Mouse (Mus musculus) heart, embryonic 14.5 days (tissue): Measurements from ENCODE around the gene Abcd2. TPM values are rescaled to one million over a fixed set of nuclear protein-coding genes. Genes with fewer than 3 reads are reported as not detected.

Source experiments
- ATAC-seq: fragments of 200-750 bp; cut with Nextera tagmentation; 2 replicates; pipeline ENCODE4 v1.8.0; 2017; ENCODE audit warnings: low read depth, moderate TSS enrichment; ENCODE audit not compliant: insufficient number of reproducible peaks, insufficient read depth, low FRiP score
- H3K27ac ChIP-seq, 2 experiments: fragments of 200-500 bp in 1 of 2; fragments of 300-500 bp in 1 of 2; sonication (generic) in 1 of 2; replicated peaks in 1 of 2; 2 replicates each; pipeline ENCODE4 v1.5.1; 2012 to 2014; ENCODE audit warnings: low read depth in 2 of 2, low read length in 2 of 2, control low read depth in 1 of 2, mild to moderate bottlenecking in 1 of 2, mixed read lengths in 1 of 2; ENCODE audit not compliant: control insufficient read depth in 1 of 2, insufficient read depth in 1 of 2
- H3K27me3 ChIP-seq: fragments of 300-500 bp; sonication (generic); 2 replicates; pipeline ENCODE4 v1.6.1; 2014; ENCODE audit warnings: mild to moderate bottlenecking, low read length, control low read depth; ENCODE audit not compliant: control insufficient read depth, insufficient read depth
- H3K36me3 ChIP-seq: fragments of 300-500 bp; sonication (generic); 2 replicates; pipeline ENCODE4 v1.6.1; 2014; ENCODE audit warnings: mild to moderate bottlenecking, control low read depth, low read length, mixed read lengths; ENCODE audit not compliant: control insufficient read depth, insufficient read depth
- H3K4me1 ChIP-seq, 2 experiments: fragments of 200-500 bp in 1 of 2; fragments of 300-500 bp in 1 of 2; sonication (generic) in 1 of 2; 2 replicates each; pipeline ENCODE4 v1.6.1; 2012 to 2014; ENCODE audit warnings: low read length in 2 of 2, control low read depth in 1 of 2, mixed read lengths in 1 of 2; ENCODE audit not compliant: control insufficient read depth in 2 of 2, insufficient read depth in 2 of 2
- H3K4me2 ChIP-seq: fragments of 300-500 bp; sonication (generic); 2 replicates; pipeline ENCODE4 v1.6.1; 2014; ENCODE audit warnings: mild to moderate bottlenecking, low read length
- H3K4me3 ChIP-seq, 2 experiments: fragments of 200-500 bp in 1 of 2; fragments of 300-500 bp in 1 of 2; sonication (generic) in 1 of 2; 2 replicates each; pipeline ENCODE4 v1.5.1; 2012 to 2014; ENCODE audit warnings: low read length in 2 of 2, mild to moderate bottlenecking in 2 of 2, control low read depth in 1 of 2, low read depth in 1 of 2, moderate library complexity in 1 of 2; ENCODE audit not compliant: control insufficient read depth in 1 of 2, insufficient read depth in 1 of 2
- H3K9ac ChIP-seq: fragments of 300-500 bp; sonication (generic); 2 replicates; pipeline ENCODE4 v1.6.1; 2014; ENCODE audit warnings: mild to moderate bottlenecking, low read length
- H3K9me3 ChIP-seq: fragments of 300-500 bp; sonication (generic); 2 replicates; pipeline ENCODE4 v1.6.1; 2016; ENCODE audit warnings: low read length, control low read depth; ENCODE audit not compliant: control insufficient read depth
- WGBS: fragments of 180-500 bp; shearing (Covaris S2); extraction: QIAGEN DNeasy Blood & Tissue Kit; methylation state at CpG from one replicate; pipeline ENCODE4 v1.1.7; 2014; 5-methylcytosine and 5-hydroxymethylcytosine counted together
- polyA plus RNA-seq: library from polyadenylated mRNA; unstranded; fragments of >200 nt; fragmentation: Nextera tagmentation; extraction: Ambion mirVana; gene quantifications from 2 replicates; pipeline ENCODE4 v1.2.1, GENCODE M21; 2014

The Abcd2 gene
- polyA plus RNA-seq, 1 experiment from 2014 or later, result 0.92 TPM

DNA sequence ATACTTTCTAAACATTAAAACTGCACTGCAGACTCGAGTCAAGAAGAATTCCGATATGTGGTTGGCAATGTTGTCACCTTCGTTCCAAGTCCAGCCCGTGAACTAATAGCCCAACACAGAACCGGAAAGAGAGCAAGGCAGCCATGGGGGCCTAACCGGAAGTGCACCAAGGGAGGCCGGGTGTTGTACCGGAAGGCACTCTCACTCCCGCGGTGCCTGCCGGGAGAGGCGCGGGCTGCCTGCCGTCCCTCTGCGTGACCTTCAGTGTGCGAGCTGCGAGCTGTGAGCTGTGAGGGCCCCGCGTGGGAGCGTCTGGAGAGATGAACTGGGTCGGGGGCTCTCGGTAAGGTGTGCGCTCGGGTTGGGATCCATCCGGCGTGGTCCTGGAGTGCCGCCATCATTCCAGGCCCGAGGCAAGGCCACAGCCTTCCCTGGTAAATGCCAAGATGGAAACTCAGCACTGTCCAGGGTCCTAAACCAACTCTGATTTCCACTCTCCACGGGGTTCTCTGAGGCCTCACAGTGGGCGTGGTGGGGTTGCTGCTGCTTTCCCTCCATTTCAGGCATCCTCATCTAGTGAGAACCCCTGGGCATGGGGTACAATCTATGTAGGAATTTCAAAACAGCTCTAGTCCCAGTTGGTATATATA, 7.8 kb upstream of the Abcd2 start, which contains the start of gene CN725425:
Gene CN725425, plus strand, starts transcription at position 239 of the 650 bp plus-strand sequence.
- H3K9ac ChIP-seq, result no peak within 1 kb of the TSS
- no peaks in the 10 kb centered on the region for H3K36me3 ChIP-seq
- H3K4me1 ChIP-seq, result no peaks in the 10 kb centered on the region
- no peak within 1 kb of the TSS for H3K27ac ChIP-seq
- H3K27me3 ChIP-seq, result no peaks in the 10 kb centered on the region
- 89% methylated on average over 30 of the region's 30 CpGs for WGBS
- H3K4me2 ChIP-seq, result no peak within 1 kb of the TSS
- ATAC-seq, result no peak
- H3K9me3 ChIP-seq, result no peaks in the 10 kb centered on the region
- H3K4me3 ChIP-seq, result no peak within 1 kb of the TSS

DNA sequence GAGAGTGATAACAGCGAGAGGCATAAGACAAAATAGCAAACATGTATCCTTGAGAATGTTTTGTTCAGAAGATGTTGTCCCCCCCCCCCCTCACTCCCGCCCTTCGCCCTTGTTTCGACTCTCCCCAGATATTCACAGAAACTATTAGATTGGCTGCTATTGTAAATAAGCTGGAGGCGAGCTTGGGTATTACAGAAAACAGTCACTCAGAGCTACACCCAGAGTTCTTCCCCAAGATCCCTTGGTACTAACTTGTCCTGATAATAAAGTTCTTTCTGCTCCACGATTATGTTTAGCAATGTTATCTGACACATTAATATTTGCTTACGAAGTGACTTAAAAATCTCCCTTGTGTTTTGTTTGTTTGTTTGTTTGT, 612 bp upstream of the Abcd2 start:
- ATAC-seq, result no peak
- no peaks in the 10 kb centered on the region for H3K36me3 ChIP-seq
- peak overlapping the region; percentile 42 to 75 for H3K27ac ChIP-seq
- H3K9ac ChIP-seq, result peak overlapping the region; percentile 72
- no peaks in the 10 kb centered on the region for H3K27me3 ChIP-seq
- WGBS, result 11% methylated on average over 7 of the region's 7 CpGs
- H3K4me2 ChIP-seq, result peak overlapping the region; percentile 77
- H3K4me1 ChIP-seq, result no peaks in the 10 kb centered on the region
- peak overlapping the region; percentile 44 to 57 for H3K4me3 ChIP-seq
- H3K9me3 ChIP-seq, result no peaks in the 10 kb centered on the region

- Histone ChIP-seq H3K9ac (no peak overlapping the region; the same call in 1 of the 2 replicates), H3K4me2 (peak overlapping the region; percentile 77), H3K4me3 (peak overlapping the region in 1 of 2 experiments; percentile 44; a peak in 3 of 4 replicates), H3K4me1 (no peaks in the 10 kb centered on the region), H3K36me3 (no peaks in the 10 kb centered on the region), H3K27ac (no peak overlapping the region), H3K27me3 (no peaks in the 10 kb centered on the region), H3K9me3 (no peaks in the 10 kb centered on the region)
- WGBS, result 58% methylated on average over 17 of the region's 17 CpGs
- no peak for ATAC-seq
Observed at GRCm38 (mm10) chr15:91190519-91191207, 936 bp downstream of the Abcd2 start.

GRCm38 (mm10) chr15:91190026-91190425, 1.6 kb downstream of the Abcd2 start:
- Histone ChIP-seq H3K27ac (no peak overlapping the region), H3K4me2 (peak overlapping the region; percentile 77), H3K27me3 (no peaks in the 10 kb centered on the region), H3K4me1 (no peaks in the 10 kb centered on the region), H3K9ac (no peak overlapping the region), H3K4me3 (no peak overlapping the region), H3K36me3 (no peaks in the 10 kb centered on the region), H3K9me3 (no peaks in the 10 kb centered on the region)
- WGBS, result 59% methylated on average over 4 of the region's 4 CpGs
- no peak for ATAC-seq

DNA sequence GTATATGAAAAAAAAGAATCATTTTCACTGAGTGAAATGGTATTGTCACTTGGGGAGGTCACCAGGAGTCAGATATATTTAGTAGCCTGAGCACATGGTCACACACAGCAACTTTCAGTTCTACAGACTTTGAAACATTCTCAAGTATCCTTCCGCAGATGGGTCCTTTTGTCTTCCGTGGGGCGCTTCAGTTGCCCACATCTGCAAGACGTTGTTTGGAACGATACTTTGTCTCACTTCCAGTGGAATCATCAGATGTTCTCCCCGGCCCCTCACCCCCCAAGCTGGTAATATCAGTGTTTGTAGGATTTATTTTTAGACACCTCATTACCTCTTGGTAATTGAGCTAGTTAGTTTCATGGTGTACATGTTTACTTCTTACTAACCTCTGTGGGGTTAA, 5.2 kb downstream of the Abcd2 start:
- no peak for ATAC-seq
- no peak overlapping the region; the same call in 1 of the 2 replicates for H3K4me2 ChIP-seq
- no peaks in the 10 kb centered on the region for H3K27me3 ChIP-seq
- no peak overlapping the region for H3K27ac ChIP-seq
- H3K4me1 ChIP-seq, result no peaks in the 10 kb centered on the region
- no peak overlapping the region for H3K4me3 ChIP-seq
- WGBS, result 60% methylated on average over 6 of the region's 6 CpGs
- H3K9ac ChIP-seq, result no peak overlapping the region
- H3K36me3 ChIP-seq, result no peaks in the 10 kb centered on the region
- no peaks in the 10 kb centered on the region for H3K9me3 ChIP-seq

DNA sequence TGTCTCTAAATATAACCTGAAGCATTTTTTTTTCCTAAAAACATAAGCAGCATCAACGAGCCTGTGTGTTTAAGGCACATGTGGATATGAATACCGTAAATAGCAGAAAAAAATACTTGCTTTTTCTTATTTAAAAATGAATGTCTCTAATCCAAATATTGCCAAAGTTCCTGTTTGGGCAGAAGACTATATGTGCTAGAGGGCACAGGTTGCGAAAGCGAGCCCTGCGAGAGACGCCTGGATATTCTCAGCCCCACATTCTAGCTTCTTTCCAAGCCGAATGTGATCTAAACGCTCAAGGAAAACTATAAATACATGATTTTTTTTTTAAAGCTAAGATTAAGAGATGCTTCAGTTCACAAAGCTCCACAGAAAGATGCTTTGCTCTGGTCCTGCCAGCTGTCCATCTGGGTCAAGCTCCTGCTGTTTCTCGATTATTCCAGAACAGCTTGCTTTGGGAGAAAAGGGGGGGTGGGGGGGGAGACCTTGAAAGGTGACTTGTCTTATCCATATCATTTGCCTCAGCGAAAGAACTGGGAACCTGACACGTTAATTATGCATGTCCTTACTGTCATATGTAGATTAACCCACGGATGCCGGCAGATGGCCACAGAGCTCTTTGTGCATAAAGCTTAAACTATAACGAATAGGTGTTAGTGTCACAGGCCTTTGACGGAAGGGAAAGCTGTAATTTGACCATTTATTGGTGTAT, 11.5 kb downstream of the Abcd2 start:
- H3K4me3 ChIP-seq, result no peak overlapping the region
- no peak overlapping the region for H3K27ac ChIP-seq
- no peak for ATAC-seq
- no peaks in the 10 kb centered on the region for H3K36me3 ChIP-seq
- no peaks in the 10 kb centered on the region for H3K9me3 ChIP-seq
- no peak overlapping the region for H3K9ac ChIP-seq
- no peaks in the 10 kb centered on the region for H3K4me1 ChIP-seq
- H3K4me2 ChIP-seq, result no peak overlapping the region
- WGBS, result 76% methylated on average over 15 of the region's 15 CpGs
- no peaks in the 10 kb centered on the region for H3K27me3 ChIP-seq

DNA sequence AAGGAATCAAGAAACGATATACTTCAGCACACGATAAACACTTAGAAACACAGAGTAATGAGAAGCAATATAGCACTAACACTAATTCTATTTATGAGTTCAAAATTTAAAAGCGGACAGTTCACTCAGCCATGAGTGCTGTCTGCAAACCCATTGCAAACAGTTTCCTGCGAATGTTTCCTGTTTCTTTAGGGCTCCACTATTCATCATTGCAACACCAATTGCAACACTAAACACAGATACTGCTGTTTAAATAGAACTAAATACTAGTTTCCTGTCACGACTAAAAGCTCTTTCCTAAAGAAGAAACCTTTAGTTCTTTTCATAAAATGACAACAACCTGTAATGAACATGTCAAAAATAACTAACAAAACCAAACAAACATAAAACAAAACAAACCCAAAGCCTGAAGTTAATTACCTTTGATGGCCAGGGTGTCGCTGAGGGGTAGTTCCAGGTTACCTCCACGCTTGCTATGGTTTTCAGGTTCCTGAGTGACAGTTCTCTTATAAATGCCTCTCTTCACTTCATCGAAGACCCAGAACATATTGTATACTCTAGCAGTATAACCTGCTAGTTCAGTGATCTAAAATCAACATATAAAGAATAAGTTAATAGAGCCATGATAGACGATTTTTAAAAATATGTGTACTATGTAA, 12.8 kb downstream of the Abcd2 start:
- no peaks in the 10 kb centered on the region for H3K9me3 ChIP-seq
- no peak overlapping the region for H3K4me2 ChIP-seq

More for the DNA sequence above, 12.8 kb downstream of the Abcd2 start:
- no peak overlapping the region for H3K9ac ChIP-seq
- WGBS, result 74% methylated on average over 9 of the region's 9 CpGs
- ATAC-seq, result no peak
- no peaks in the 10 kb centered on the region for H3K36me3 ChIP-seq
- no peaks in the 10 kb centered on the region for H3K27me3 ChIP-seq
- no peaks in the 10 kb centered on the region for H3K4me1 ChIP-seq
- H3K27ac ChIP-seq, result no peak overlapping the region
- no peak overlapping the region for H3K4me3 ChIP-seq
